Mouse (Mus musculus): ENCODE data around the gene Rbm17.

Gene Rbm17

DNA sequence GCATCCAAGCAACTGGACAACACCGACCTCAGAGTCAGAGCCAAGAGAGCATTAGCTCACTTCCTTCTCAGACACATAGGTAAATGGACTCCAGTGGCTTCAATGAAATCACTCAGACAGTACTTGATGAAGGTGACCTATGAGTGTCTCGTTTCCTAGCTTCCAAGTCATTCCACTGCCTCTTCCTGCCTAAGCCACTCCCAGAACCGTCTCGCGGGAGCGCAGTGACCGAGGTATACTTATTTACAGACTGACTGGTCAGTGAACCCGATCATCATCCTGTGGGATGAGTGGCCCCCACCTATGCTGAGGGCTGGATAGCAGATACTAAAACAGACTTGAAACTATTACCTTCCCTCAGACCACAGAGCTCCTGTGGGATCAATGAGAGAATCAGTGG lies 57.9 kb downstream of the Rbm17 start:
- DNase-seq (ENCODE audit: extremely low read depth, low read depth) = no peak

GRCm38 (mm10) chr2:11545380-11545779 lies 58.6 kb downstream of the Rbm17 start:
- peak; percentile 64 for DNase-seq (ENCODE audit: extremely low read depth, low read depth)

DNA sequence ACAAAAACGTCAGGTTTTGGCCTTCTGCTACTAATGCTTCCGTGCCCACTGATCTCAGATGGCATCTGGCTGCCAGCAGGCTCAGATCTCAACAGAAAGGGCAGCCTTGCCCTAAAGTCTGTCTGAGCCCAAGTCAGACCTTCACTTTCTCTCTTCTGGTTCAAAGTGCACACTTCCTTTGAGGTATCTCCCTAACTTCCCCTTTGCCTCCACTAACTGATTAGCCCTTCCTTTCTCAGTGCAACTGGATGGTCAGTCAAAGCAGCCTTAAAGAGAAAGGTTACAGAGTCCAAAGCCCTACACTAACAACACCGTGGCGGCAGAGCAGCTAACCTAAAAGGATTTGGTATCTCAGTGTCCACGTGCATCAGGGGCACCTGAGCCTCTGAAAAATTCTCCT lies 59.6 kb downstream of the Rbm17 start:
- peak; percentile 50 for DNase-seq (ENCODE audit: extremely low read depth, low read depth)

DNA sequence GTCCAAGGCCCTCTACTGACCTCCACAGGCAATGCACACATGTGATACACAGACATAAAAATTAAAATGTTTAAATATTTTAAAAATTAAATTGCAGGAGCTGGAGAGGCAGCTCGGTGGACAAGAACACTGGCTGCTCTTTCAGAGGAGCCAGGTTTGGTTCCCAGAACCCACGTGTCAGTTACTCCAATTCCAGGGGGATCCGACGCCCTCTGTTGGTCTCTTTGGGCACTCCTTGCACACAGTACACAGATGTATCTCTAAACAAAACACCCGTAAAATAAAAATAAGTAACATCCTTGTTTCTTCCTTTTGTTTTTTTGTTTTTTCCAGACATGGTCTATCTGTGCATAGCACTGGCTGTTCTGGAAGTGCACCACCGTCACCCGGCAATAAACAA lies 60.8 kb downstream of the Rbm17 start:
- no peak for DNase-seq (ENCODE audit: extremely low read depth, low read depth)

GRCm38 (mm10) chr2:11542640-11543039 lies 61.3 kb downstream of the Rbm17 start:
- DNase-seq (ENCODE audit: extremely low read depth, low read depth) = peak; percentile 42

- DNase-seq (ENCODE audit: extremely low read depth, low read depth) = no peak
Measured at GRCm38 (mm10) chr2:11542121-11542520, 61.8 kb downstream of the Rbm17 start.

DNA sequence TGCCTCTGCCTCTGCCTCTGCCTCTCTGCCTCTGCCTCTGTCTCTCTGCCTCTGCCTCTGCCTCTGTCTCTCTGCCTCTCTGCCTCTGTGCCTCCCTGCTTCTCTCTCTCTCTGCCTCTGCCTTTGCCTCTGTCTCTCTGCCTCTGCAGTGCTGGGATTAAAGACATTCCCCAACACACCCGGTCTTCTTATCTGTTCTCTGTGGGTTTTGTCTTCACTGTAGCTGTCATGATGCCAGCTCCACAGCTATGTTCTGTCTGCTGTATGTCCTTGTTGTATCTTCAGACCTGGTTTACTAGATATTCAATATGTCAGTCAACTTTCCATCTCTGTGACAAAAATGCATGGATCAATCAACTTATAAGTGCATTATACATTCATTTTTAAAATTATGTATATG lies 62.4 kb downstream of the Rbm17 start:
- peak; percentile 47 for DNase-seq (ENCODE audit: extremely low read depth, low read depth)

DNA sequence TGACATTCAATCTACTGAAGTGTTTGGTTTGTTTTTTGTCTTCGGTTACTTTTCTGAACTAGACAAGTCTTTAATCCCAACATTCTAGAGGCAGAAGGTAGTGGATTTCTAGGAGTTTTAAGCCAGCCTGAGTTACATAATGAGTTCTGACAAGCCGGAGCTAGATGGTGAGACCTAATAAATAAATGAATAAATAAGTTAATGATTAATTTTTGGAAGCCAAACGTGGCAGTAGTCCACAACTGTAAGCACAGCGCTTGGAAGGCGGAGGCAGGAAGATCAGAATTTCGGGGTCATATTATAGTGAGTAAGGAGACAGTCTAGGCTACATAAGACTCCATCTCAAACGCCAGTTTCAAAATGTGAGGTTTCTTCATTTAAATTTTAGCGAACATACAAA lies 68.0 kb downstream of the Rbm17 start:
- no peak for DNase-seq (ENCODE audit: extremely low read depth, low read depth)
